Mouse (Mus musculus): ENCODE measurements around the gene Dync1li2.

Dync1li2 gene

DNA sequence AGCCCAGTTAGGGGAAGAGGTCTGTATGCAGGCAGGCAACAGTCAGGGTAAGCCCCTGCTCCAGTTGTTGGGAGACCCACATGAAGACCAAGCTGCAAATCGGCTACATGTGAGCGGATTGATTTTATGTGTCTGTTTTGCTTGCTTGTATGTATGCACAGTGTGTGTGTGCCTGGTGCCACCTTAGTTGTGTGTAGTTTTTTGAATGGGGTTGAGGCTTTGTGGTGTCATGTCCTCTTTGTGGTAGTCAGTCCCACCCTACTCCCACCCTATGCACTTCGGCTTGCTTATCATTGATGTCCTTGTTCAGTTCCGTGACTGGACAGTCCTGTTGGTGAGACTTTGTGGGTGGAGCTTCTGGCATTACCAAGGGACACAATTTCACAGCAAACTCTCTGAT, 29.1 kb downstream of the Dync1li2 start:
- no peak for DNase-seq

DNA sequence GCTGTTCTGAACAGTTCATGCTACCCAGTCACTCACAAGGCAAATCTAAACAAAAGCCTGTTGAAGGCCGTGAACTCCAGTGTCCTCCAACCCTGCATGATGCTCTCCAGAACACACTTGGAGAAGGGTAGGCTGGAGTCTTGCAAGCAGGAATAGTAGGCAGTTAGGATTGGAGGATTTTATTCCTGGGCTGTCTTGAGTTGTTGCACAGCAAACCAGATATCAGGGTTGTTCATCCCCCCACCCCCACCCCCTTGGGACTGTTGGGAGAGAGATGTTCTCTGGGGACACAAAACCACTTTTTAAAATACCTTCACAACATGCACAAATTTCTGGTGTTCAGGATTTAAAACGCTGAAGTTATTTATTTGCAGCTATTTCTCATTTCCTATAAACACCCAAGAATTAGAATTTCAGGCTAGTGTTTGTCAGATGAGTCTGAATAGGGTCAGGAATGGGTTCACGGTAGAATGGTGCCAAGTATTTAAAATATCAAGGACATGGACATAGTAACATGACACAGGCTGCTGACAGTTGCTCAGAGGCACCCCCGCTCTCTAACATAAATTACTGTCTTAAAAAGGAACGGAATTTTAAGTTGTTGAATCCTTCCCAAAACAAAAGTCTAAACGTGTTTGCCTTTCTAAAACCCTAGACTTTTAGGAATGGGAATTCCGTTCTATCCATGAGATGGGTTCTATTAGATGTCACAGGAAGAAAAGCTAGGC, 29.9 kb downstream of the Dync1li2 start:
- DNase-seq, result no peak

DNA sequence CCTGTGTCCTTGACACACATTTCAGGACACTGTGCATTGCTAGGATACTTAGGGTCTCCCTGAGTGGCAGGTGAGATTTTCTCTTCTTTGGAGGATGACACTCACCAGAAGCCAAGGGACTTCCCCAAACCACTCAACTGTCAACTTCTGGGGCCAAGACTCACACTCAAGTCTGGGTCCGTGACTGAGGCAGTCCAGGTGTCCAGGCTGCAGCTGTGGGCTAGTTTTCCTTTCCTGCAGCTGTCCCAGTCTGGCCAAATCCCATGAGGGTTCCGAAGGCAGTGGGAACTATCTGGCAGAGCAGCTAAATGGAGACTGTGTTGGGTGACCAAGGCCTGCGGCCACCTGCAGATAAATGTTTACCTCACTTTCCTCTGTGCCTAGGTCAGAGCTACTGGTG, 30.9 kb downstream of the Dync1li2 start:
- DNase-seq, result no peak

DNA sequence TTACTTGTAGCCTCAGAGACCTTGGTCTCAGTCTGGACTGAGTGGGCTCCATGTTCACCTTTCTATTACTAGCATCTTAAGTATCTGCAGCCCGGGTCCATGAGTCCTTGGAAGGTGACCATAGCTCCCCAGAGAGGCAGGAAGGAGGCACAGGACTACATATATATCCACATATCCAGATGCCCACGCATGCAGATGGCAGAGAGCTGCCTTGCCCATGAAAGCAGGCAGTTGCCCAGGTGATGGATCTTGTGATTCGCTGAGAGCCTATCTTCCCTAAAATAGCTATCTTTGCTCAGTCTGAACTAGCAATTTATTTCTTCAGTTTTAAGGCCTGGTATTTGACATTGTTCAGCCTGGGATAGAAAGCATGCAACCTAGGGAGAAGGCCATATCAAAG, 31.4 kb downstream of the Dync1li2 start:
- no peak for DNase-seq

DNA sequence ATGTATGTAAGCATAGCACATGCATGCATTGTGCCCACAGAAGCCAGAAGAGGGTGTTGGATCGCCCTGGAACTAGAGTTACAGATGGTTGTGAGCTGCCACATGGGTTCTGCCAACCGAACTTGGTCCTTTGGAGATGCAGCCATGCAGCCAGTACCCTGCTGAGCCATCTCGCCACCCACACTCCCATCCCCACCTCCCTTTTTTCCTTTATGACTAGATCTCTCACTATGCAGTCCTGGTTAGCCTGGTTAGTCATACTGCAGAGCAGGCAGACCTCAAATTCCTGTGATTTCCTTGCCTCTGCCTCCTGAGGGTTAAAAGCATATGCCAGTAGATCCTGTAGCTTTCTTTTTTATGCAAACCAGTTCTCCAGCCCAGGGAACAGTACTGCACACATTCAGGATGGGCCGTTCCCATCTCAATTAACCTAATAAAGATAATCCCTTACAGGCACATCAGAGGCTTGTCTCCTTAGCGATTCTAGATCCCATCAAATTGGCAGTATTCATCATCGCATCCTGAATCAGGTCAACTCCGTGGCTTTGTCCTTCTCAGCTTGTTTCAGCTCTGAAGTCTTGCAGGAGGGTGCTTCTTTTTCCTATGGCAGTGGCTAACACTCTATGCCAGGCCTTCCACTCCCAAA, 32.1 kb downstream of the Dync1li2 start:
- DNase-seq, result no peak

DNA sequence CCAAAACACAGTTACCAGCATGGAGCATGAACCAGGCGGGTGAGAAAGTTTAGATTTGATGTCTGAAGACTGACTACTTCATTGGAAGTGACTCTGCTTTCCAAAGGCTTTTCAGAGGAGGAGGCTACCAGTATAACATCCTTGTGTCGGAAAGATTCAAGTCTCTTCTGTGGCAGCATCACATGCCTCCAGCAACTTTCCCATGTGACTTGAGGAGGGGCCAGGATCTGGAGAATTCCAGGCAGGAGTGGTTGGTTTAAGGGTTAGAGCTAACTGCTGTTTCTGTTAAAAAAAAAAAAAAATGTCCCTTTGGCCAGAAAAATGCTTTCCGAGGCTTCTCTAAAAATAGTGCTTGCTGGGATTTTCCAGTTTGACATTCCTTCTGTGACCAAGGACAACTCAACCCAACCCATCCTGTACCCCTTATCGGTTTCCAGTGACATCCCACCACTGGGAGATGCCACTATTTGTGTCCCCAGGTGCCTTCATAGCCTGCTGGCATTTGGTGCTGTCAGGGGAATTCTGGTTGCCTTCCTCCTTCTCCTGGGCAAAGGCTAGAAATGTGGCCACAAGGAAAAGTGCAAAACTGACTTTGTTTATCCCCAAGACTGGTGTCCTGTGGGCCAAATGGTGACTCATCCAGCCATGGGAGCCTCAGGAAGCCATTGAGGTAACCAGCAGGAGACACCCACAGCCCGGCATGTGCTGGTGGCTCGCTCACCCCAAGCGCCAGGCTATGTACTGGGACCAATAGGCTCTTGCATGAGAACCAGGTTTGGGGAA, 34.3 kb downstream of the Dync1li2 start:
- no peak for DNase-seq

DNA sequence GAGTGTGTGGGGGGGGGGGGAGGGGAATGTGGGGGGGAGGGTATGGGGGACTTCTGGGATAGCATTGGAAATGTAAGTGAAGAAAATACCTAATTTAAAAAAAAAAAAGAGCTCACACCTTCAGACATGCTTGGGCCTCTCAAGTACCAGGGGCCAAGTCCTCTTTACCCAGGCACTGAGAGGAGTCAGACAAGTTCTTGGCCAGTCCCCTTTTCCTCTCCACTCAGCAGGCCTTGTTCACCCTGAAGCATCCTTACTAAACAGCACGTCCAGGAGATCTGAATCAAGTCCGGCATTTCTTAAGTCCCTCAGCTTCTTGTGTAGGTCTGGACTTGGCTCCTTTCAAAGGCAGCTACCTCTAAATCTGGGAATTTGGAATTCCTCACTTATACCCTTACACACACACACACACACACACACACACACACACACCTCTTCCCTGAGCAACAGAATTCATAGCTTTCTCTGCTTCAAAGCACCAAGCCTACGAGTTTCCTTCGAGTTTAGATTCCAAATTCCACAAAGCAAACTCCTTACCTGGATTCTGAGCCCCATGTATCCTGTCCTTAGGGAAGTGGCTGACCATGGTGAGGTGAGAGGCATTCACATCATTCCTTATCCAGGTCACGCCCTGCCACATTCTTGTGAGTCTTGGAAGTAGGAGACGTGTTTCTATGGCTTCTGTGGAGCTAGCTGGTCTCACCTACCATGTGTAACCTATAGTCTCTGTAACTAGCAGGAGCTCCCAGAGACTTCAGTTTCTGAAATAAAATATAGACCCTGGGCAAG, 36.3 kb downstream of the Dync1li2 start:
- no peak for DNase-seq

DNA sequence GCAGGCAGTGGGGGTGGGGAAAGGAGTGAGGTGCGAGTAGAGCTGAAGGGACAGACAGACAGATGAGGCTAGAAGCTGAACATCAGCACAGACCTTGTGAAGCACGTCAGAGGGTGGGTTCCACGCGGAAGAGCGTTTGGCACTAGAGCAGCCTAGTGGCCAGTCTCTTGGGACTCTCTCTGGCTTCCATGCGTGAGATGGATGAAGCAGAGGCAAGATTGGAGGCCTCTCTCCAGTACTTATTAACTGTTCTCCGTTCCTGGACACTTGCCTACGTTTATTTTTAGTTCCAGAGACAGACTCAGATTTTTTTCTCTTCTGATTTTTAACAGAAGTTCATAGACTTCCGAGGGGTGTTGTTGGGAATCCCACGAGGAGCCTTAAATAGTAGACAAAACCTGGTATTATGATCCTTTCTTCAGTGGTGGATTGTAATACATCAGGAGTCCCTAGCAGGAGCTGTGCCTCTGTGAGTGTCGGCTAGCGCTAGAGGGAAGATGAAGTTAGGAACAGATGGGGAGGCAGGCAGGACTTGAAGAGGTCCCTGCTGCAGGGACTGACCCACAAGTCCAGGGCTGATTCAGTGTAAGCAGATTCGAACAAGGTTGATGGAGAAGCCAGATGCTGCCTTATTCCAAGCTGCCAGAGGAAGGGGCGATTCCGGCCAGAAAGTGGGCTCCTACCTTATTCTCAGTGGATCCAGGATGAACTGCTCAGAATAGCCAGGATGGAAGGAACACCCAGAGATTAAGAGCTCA, 37.2 kb downstream of the Dync1li2 start:
- DNase-seq, result no peak

DNA sequence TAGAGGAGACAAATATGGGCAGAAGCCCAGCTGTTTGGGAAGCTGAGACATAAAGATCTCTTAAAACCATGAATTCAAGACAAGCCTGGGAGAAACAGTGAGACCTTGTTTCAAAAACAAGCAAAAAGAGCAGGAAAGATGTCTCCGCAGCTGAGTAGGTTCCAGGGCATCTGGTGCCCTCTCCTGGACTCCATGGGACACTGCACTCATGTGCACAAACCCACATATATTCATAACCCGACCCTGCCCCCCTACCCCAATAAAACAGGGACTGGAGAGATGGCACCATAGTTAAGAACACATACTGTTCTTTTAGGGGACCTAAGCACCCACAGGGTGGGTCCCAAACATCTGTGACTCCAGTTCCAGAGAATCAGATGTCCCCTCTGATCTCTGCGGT, 39.3 kb downstream of the Dync1li2 start:
- no peak for DNase-seq

DNA sequence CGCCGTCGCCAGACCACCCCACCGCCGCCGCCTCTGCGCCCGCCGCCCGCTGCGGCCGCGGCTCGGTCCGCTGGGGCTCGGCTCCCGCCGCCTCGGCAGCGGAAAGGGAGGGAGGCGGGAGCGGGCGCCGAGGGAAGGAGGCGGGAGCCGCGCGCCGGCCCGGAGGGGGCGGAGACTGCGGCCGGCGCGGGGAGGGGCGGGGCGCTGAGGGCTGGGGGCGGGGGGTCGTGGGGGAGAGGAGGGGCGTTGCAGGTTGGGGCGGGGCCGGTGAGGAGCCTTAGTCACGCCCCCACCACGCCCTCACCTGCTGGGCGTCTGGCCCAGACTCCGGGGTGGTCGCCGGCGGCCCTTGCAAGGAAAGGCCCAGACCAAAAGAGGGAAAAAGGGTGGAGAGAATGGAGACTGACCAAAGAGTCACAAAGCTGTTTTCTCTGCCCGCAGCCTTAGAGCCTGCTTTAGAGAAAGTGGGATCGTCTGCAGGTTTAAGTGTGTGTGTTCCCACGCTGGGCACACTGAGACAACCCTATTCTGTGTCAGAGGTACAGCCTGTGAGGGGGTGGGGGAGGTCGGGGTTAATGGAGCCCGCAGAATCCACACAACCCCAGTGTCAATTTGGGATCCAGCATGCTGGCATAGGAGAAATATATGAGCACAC, 47.0 kb downstream of the Dync1li2 start, which contains the start of gene Cmtm4:
Gene Cmtm4 (minus strand): TSS at position 105 of the 655 bp plus-strand sequence.
- DNase-seq, result peak; percentile 59

DNA sequence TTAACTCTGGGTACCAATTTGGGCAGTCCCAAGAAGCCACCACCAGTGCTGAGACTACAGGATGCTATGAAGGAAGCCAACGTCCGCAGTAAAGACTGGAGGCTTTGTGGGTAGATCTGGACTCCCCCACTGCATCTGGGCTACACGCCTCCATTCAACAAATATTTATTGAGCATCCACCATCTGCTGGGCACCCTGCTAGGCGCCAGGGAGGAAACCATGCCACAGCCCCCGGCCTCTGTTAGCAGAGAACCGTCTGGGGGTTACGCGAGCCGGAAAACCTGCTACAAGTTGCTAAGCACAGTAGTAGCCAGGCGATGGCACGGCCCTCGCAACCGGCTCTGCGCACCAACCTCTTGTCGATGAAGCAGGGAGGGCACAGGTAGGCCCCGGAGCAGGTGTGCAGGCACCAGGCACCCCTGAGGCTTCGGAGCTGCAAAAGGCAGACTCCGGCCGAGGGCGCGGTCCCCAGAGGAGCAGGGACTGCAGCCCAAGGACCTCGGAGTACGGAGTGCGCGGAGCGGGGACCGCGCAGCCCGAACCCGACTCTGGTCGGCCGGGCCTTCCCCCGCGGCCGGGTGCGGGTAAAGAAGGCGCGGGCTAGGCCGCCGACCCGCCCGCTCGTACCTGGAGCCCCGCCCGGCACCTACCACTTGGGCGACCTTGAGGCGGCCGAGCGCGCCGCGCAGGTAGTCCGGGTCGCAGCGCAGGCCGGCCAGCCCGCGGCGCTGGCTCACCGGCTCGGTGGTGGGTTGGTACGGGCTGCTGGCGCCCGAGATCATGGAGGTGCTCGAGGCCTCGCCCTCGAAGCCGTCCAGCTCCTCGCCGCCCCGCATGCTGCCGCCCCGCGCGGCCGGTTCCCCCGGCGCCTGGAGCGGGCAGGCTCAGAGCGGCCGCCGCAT, 47.8 kb downstream of the Dync1li2 start:
- peak; percentile 48 for DNase-seq

DNA sequence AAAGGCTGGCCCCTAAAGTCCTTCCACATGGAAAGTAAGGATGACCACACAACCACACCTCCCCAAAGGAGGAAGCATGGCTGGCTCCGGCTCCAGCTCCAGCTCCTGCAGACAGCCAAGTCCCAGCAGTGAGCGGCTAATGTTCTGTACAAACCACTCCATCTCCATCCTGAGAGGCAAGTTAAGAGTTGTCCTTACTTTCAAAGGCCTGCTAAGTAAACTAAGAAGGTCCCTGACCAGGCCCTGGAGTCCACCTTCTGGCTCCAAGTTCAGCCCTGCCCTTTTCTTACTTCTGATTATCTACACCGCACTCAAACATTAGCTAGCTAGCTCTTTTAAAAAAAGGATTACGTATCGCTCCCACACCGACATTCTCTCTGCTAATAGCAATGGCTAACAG, 49.1 kb downstream of the Dync1li2 start:
- DNase-seq, result no peak

DNA sequence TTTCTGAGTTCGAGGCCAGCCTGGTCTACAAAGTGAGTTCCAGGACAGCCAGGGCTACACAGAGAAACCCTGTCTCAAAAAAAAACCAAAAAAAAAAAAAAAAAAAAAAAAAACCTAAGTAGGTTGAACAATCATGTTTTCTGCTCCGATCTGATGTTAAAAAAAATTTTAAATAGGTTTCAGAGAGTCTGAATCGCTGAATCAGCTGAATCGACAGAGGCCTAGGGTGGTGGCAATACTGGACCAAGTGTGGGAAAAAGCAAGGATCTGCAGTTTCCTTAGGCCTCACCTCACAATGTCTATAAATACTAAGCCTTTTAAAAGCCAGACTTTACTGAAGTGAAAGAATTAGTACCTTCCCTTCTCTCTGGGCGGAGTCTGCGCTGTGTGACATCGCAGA, 49.7 kb downstream of the Dync1li2 start:
- DNase-seq, result no peak

DNA sequence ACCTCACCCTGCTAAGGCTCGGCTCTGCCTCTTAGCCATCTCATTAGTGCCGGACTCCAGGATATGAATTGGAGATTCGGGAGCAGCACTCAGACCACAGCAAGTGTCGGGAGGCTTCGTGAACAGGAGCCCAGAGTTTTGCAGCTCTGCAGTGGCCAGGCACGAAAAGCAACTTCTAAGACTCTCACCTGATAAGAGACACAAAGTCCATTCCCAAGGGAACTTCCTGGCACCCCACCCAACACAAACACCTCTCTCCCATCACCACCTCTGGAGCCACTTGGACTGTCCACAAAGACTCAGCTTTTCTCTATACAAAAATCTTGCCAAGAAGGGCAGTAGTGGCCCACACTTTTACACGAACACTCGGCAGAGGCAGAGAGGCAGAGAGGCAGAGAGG, 52.6 kb downstream of the Dync1li2 start:
- DNase-seq, result no peak

DNA sequence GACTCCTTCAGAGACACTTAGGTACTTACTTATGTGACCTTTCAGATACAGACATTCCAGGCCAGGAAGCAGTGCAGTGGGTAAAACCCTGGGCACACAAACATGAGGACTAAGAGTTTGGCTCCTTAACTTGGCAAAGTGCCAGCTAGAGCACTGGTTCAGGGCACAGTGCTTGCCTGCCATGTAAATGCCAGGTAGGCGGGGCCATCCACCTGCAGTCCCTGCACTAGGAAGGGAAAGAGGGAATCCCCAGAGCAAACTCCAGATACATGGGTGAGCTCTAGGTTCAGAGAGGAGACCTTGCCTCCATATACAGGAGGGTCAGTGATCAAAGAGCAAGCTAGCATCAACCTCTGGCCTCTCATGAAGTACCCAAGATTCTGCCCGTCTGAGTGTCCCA, 54.9 kb downstream of the Dync1li2 start:
- no peak for DNase-seq

DNA sequence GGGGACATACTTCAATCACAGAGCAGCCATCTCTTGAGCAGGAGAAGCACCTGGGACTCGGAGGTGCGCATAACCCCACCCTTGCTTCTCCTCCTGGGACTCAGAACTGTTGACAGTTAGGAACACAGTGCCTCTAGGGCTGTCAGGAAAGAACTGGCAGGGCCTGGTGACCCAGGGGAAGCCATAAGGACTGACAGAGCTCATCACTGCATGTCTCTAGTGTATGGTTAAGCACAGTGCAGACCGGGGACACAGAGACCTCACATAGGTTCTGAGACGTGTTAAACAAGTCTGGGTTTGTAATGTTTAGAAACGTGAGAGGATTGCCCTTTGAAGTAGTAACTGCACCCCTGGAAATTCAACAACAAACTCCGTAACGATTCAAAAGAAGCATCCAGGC, 55.3 kb downstream of the Dync1li2 start:
- no peak for DNase-seq

DNA sequence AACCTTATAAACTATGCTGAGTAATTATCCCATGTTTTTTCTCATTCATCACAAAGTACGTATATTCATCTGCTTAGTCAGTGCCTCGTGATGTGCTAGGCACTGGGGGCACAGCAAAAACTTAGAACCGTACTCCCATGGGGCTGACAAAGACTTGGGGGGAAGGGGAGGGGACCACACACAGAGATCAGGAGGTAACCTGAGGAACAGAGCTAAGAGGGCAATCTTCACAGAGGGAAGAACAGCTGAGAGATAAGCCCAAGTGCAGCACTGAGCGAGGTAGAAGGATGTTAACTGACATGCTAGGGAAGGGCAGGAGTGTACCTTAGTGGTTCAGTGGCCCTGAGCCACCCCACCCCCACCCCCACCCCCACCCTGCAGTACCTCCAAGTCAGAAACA, 56.2 kb downstream of the Dync1li2 start:
- no peak for DNase-seq

DNA sequence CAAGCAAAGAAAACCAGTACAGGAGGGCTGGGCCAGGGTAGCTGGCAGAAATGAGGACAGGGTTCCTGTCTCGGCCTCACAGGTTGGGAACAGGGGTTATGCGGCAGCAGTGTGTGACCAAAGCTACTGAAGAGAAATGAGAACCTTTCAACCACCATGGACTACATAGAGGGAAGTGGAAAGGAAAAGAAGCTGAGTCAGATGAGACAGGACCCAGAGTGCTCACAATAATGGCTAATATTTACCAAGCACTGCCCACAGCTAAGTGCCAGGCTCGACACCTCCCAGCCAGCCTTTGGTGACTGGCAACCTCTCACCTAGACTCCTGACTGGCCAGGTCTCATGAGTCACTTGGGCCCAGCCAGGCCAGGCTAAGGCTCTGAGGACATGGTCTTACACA, 58.9 kb downstream of the Dync1li2 start:
- no peak for DNase-seq

DNA sequence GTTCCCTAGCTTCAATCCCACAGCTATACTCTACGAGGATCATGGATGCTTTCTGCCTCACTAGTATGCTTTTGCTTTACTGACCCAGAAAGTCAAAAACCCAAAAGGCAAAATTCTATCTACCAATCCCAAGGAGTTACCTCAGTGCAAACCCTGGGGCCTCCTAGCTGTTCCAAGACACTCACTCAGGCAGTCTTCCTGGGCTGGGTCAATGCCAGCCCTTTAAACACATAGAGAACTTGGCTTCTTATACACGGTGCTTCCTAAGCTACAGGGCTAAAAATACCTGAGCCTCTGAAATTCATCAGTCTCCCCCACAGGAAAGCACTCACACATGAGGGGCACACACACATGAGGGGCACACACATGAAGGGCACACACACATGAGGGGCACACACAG, 59.6 kb downstream of the Dync1li2 start:
- DNase-seq, result no peak

DNA sequence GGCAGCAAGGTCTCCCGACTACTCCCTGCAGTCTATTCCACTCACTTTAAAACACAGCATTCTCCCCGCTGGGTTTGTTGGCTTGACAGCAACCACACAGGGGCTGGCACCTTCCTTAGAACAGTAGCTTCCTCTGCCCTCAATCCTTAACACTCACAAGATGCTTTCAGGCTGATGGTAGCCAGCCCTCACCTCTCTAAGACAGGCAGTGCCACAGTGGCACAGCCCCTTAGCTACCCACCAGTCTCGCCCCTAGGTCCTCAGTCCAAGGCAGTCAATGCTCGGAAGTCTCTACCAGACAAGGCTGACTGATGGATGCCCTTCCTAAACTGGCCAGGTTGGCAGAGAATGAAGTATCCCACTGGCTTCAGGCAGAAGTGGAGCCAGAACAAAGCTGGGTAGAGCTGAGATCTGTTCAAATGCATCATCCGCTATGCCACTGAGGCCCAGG, 61.9 kb downstream of the Dync1li2 start:
- DNase-seq, result peak; percentile 43

DNA sequence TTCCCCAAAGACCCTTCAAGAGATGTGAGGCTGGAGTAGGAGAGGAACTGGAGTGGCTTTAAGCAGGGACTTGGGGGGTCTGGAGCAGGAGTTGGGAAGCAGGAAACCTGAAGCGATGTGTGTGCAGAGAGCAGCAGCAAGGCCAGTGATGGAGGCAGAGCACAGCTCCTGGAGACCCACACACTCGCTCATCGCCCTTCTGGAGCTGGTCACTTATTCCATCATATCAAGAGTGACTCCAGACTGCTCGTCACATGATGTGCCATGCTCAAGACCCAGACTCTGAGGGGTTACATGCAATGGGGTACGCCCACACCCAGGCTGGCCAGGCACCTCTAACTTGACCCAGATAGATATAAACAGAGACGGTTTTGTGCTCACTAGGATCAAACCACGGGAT, 62.6 kb downstream of the Dync1li2 start:
- no peak for DNase-seq

Measured in cerebellum, adult 8-10 months (tissue).